Mouse (Mus musculus): Measurements from ENCODE around the gene Gins3.

GRCm38 (mm10) chr8:95657523-95657922 lies 24.3 kb downstream of the Gins3 start:
- TF ChIP-seq CTCF (IDR thresholded peaks at IDR 0.05 in 2 of 3, conservative IDR thresholded peaks at IDR 0.05 in 1 of 3; ENCODE audit: control insufficient read depth in 1 of 3, insufficient read depth in 1 of 3, low read depth in 2 of 3, low read length in 3 of 3, poor library complexity in 1 of 3, severe bottlenecking in 1 of 3) (no peak), TCF12 (IDR thresholded peaks at IDR 0.05; ENCODE audit: low read depth, low read length) (peak; percentile 33; the same call in 1 of the 2 replicates), RAD21 (IDR thresholded peaks at IDR 0.05; ENCODE audit: low read depth, low read length) (no peak), ETS1 (IDR thresholded peaks at IDR 0.05; ENCODE audit: low read depth, low read length) (peak; percentile 47; the same call in 1 of the 2 replicates), NELFE (IDR thresholded peaks at IDR 0.05; ENCODE audit: low read depth, low read length) (no peak), MAZ (IDR thresholded peaks at IDR 0.05; ENCODE audit: low read depth, low read length) (no peak), KAT2A (conservative IDR thresholded peaks at IDR 0.05; ENCODE audit: low read depth, low read length) (no peak), GATA1 (IDR thresholded peaks at IDR 0.05; ENCODE audit: low read depth, low read length) (peak; percentile 71), SMC3 (IDR thresholded peaks at IDR 0.05; ENCODE audit: low read depth, low read length) (no peak), POLR2A (IDR thresholded peaks at IDR 0.05; ENCODE audit: control insufficient read depth in 1 of 2, insufficient read depth in 1 of 2, low read depth in 1 of 2, low read length in 2 of 2, poor library complexity in 1 of 2) (no peak), GABPA (IDR thresholded peaks at IDR 0.05; ENCODE audit: low read depth, low read length) (no peak)

Data from MEL (cell line).